Mouse (Mus musculus): Measurements from ENCODE around the gene Exosc8.
A peak's percentile ranks its signal among the peaks of the same experiment; 100 is the strongest.
"Not testable (repeated sequence)": the region's sequence is repeated elsewhere in the genome, so short reads cannot be mapped to it uniquely, and the experiment has no call there.

The Exosc8 gene

DNA sequence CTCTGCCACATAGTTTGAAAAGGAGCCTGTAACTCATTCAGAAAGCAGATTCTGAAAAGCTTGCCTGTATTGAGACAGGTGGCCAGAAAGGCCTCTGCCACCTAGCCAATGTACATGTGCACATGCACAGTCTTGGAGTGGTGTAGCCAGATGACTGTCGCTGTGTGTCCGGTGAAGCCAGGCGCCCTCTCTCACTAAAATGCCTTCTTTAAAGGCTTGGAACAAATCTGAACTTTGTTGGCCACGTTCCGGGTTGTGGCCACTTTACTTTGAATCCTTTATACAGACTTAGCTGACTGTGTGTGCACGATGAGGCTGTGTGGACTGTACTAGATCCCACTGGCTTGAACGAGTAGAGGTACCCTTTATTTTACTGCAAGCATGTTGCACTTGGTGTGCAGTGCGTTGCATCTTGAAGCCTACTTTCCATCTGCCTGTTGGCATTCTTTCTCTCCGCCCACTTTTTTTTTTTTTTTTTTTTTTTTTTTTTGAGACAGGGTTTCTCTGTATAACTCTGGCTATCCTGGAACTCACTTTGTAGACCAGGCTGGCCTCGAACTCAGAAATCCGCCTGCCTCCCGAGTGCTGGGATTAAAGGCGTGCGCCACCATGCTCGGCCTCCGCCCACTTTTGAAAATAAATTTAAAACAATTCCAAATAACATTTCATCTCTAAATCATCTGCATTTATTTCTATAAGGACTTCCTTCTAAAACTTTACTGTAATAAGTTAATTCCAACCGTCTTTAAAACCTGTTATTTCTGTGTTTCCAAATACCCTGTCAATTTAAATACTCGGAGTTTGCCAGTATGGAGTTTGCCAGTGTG lies 1.1 kb upstream of the Exosc8 start:
- peak; percentile 63 for DNase-seq (ENCODE audit: low spot score)

DNA sequence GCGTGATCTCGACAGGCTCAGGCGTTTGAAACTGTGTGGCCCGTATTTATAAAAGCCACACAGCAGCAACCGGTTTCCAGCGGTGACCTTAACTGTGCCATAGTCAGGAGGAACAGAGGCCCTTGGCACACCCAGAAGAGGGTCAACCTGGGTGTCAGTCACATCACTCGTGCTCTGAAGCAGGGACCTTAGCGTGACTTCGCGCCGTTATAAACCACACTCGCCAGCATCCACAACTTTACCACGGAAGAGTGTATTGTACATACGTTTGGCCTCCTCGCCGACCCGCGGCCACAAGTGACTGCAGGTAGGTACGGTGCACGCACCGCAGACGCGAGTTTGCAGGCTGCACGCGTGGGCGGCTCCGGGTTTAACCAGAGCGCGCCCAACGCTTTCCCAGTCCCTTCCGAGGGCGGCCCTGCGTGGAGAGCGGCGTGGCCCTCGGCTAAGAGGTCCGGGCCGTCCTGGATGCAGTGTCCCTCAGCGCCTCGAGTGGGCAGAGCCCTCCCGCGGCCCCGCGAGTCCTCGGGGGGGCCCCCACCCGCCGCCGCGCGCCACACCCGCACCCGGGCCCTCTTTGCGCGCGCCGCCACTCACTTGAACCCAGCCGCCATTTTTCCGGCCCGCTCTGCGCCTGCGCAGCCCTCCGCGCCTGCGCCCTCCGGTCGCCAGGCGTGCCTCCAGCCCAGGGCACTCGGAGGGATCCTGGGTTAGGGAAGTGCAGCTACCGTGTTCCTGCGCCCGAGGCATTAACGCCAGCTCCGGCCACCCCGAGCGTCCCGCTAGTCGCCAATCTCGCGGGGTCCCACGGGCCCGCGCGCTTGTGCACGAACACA lies 564 bp downstream of the Exosc8 start:
- DNase-seq (ENCODE audit: low spot score) = peak; percentile 94

DNA sequence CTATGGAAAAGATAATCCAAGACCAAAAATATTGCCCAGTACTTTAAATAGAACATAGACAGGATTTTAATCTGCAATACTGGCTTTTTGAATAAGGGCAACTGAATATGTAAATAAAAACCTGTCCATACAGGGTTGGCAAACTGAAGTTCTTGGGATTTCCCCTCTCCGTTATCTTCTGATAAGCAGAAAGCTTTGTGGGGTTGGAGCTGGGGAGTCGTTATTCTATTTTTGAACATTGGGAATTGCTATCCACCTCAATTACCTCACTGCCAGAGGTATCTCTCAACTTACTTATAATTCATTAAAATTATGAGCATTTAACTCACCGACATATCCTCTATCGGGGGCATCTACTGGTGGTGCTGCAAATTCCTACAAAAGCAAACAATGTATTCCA lies 2.8 kb downstream of the Exosc8 start:
- DNase-seq (ENCODE audit: low spot score) = no peak

DNA sequence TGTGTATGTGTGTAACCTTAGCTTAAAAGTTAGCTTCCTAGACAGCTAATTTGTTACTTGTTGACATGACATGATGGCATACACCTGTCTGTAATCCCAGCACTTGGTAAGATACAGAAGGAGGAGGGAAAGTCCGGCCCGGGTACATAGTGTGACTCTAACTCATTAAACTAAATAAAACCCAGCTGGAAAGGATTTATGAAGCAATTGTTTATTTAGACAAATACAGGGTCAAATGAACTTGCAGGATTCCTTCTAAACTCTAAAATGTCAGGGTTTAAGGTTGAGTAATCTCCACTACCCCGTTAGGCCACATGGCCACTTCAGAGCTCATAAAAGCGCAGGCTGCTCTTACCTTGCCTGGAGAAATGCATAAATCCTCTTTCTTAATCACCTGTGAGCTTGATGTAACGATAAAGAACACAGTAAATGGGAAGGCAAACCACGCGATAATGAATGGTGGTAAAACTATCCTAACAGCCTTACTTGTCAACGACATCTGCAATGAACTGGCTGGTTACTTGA lies 3.5 kb downstream of the Exosc8 start:
- no peak for DNase-seq (ENCODE audit: low spot score)

DNA sequence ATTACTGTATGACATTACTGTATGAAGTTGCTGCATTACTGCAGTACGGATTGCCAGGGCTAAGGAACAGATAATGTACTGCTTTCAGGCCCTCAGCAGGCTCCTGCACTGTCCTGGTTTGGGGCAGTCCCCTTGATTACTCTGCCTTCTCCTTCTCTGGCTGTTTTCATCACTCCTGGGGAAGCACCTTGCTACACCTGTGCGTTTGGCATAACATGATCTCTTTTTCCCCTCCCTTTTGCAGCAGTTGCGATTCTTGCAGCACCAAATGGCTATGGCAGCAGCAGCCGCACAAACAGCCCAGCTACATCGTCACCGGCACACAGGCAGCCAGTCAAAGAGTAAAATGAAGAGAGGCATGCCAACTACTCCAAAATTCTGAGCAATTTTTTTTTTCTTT lies 7.1 kb downstream of the Exosc8 start:
- no peak for DNase-seq (ENCODE audit: low spot score)

DNA sequence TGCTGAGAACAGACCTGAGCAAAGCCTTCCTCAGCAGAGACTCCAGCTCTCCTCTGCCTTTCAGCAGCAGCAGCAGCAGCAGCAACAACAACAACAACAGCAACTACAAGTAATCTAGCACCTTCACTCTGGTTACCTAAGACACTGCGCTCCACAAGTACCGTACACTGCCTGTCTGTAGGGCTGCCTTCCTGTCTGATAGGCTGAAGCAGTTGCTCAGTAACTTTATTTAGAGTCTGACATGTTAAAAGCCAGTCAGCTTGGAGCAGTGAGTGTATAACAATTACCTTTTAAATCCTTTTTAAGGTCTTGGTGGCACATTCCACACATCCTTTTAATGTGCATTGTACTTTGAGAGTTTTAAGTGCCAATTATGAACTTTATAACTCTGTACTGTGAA lies 7.6 kb downstream of the Exosc8 start:
- no peak for DNase-seq (ENCODE audit: low spot score)

DNA sequence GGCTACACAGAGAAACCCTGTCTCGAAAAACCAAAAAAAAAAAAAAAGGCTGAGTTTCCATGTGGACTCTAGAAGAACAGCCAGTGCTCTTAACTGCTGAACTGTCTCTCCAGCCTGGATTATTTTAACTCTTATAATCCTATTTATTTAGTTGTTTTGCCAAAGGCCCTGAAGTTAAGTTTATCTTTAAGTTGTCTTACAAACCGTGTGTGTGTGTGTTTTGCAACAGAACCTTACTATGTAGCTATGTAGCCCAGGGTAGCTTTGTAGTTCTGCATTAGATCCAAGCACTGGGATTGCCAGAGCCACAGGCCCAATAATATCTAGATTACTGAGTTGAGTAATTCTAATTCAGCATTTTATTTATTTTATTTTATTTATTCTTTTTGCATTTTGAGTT lies 9.8 kb downstream of the Exosc8 start:
- no peak for DNase-seq (ENCODE audit: low spot score)

DNA sequence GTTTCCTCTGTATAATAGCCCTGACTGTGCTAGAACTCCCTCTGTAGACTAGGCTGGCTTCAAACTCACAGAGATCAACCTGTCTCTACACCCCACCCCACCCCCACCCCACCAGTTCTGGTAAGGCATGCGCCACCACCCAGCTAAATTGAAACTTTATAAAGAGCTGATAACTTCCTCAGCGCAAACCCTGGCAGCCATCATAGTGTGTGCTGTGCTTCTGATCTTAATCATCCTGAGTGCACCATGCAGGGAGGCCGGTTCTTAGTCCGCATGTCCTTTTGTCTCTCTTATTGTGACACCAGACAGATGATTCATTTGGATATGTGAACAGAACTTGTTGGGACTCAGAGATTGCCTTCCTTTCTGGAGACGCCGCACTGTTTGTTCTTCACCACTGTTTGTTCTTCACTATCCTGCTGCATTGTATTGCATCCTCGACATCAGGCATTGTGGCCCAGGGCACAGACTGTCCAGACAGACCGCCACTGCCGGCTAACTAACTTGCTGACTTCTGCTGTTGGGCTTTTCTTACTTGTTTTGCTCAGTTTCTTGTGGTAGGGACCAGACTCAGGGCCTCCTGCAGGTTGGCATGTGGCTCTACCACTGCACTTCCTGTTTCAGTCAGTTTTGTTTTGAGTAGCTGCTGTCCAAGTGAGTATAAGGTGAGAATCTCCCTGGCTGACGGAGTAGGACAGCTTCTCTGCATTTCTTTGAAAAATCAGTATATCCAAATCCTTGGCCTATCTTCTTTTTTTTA lies 11.3 kb downstream of the Exosc8 start:
- no peak for DNase-seq (ENCODE audit: low spot score)

DNA sequence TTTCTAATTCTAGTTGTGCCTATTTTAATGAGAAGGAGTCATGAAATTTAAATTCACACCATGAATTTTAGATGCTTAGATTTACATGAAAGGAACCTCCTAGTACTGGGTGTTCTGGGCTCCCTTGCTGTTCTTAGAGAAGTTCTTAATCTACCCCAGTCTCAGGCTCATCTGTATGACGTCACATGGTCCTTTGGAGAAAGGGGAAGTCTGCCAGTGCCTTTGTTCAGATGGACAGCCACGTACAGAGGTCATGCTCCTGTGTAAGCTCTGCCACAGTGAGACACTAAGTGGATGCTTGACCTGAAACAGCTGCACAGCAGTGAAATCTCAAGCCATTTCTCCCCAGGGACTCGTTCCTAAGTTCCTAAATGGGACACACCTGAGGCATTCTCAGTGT lies 16.2 kb downstream of the Exosc8 start:
- DNase-seq (ENCODE audit: low spot score) = no peak

DNA sequence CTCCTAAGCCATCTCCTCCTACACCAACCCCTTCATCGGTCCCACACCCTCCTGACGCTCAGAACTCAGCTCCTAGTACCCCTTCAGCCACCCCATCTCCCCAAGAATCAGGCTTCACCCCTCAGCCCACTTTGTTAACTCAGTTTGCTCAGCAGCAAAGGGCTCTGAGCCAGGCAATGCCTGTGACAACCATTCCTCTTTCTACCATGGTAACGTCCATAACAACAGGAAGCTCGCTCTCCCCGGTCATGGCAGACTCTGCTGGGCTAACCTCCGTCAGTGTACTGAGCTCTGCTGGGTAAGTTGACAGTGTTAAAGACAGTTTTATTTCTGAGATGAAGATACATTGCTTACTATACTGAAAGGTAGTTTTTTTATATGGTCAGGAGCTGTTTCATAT lies 17.8 kb downstream of the Exosc8 start:
- DNase-seq (ENCODE audit: low spot score) = no peak

DNA sequence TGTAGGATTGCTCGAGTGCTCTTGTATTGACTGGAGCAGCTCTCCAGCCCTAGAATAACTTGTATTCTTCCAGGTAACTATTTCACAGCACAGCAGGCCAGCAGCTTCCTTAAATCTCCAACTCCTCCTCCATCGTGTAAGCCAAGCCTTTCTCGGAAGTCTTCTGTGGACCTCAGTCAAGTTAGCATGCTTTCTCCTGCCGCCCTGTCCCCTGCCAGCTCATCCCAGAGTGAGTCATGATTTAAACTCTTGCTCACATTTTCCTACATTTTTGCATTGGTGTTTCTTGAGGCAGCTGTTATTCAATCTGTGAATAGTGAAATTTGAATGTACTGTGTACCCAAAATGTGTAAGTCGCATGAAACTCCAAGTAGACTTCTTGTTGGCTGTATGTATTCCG lies 19.7 kb downstream of the Exosc8 start:
- no peak for DNase-seq (ENCODE audit: low spot score)

DNA sequence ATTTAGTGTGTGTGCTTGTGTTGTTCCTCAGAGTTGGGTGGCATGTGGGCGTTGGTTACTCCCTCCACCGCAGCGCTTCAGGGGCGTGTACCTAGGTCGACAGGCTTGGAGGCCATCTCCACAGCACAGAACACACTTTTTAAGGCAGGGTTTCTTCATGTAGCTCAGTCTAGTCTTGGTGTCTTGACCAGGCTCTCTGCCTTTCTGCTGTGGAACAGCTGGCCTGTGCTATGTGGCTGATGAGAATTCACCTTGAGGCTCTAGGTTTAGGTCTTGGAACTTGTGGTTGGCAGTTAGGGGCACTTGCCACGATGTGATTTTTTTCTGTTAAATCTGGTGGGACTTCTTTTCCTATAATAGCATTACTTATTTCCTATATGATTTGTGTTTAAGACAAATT lies 20.9 kb downstream of the Exosc8 start, which contains the start of gene Gm21958:
Gm21958 (minus strand) TSS at position 101 of the 400 bp plus-strand sequence.
- no peak for DNase-seq (ENCODE audit: low spot score)

DNA sequence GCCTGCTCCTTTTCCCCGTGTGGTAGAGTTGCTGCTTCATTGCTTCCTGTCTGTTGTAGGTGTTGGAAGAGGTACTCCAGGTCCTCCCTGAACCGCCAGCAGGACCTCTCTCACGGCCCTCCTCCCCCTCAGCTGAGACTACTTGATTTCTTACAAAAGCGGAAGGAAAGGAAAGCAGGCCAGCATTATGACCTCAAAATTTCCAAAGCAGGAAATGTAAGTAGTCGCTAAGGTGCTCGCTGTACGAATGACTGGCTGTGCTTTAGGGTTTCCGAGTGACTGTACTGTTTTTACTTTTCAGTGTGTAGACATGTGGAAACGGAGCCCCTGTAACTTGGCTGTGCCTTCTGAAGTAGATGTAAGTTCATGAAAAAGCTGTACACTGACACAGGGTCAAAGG lies 26.2 kb downstream of the Exosc8 start:
- DNase-seq (ENCODE audit: low spot score) = no peak

DNA sequence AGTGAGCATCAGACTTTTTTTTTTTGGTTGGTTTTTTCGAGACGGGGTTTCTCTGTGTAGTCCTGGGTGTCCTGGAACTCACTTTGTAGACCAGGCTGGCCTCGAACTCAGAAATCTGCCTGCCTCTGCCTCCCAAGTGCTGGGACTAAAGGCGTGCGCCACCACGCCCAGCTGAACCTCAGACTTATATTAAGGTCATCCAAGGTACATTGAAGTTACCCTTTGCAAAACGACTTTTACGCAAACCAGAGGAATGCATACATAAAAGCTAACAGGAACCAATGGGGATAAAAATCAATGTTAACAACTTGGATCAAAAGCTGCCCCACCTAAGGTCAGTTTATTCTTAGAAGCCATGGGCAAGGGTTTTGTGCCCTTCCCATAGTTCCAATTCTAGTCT lies 31.1 kb downstream of the Exosc8 start:
- DNase-seq (ENCODE audit: low spot score) = not testable (repeated sequence)

DNA sequence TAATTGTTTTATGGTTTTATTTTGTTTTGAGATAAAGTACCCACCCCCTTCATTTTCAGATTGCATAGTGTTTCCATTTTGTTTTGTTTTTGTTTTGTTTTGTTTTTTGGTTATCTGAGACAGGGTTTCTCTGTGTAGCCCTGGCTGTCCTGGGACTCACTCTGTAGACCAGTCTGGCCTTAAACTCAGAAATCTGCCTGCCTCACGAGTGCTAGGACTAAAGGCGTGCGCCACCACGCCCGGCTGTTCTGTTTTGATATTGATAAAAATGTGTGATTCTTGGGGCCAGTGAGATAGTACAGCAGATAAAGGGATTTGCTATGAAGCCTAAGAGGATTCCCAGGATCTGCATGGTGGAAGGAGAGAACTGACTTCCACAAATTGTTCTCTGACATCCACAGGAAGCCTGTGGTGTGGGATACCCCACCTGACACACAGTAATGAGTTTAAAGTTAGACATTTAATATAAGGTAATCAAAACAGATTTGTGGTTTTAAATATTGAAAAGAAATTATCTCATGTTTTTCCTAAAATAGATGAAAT lies 35.4 kb downstream of the Exosc8 start:
- no peak for DNase-seq (ENCODE audit: low spot score)

DNA sequence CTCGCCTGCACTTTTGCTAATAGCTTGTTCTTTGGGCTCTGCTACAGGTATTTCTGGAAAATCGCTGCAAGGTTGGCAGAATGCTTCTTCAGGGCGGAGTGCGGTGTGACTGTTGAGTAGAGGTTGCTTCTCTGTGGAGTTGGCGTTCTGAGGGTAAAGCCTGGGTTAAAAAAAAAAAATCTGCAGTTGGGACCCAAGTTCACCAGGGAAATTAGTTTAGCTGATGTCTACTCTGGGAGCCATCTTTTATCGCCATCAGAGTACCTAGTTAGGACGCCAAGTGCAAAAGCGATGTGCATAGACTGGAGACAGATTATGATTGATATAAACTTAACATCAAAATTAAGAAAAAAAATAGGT lies 42.2 kb downstream of the Exosc8 start:
- no peak for DNase-seq (ENCODE audit: low spot score)

DNA sequence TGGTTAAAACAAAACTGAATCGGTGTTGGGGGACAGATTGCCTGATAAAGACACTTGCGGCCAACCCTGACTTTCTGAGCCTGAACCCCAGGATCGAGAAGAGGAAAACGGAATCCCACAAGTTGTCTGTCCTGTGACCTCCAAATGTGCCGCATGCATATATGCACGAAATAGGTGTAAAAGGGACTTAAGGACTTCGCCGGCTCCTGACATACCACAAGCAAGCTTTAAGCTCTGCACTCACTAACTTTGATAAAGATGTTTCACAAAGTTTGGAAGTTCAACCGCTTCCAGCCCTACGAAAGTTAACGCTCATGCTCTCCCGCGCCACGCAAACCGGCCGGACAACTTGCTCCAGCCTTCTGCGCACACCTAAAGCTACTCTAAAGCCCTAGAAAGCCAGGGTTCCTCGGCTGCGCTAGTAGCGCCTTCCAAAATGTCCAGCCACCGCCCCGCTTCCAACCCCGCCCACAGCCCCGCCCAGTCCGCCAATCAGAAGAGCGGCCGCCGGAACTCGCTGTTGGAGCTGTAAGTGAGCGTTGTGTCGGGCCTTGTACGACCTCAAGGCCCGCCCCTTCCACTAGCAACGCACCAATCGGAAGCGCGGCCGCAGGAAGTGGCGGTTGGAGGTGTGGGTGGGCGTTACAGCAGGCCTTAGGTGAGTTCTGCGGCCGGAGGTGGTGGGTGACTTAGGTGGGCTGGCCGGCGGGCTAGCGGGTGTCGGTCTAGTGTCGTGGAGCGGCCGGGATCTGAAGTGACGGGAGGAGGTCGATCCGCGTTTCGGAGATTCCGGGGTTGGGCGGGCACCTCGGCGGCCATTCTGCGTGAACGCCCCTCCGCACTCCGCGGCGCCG lies 42.8 kb downstream of the Exosc8 start, which contains the start of gene Supt20:
Supt20 (plus strand) TSS at position 606 of the 854 bp plus-strand sequence.
- peak; percentile 96 for DNase-seq (ENCODE audit: low spot score)

DNA sequence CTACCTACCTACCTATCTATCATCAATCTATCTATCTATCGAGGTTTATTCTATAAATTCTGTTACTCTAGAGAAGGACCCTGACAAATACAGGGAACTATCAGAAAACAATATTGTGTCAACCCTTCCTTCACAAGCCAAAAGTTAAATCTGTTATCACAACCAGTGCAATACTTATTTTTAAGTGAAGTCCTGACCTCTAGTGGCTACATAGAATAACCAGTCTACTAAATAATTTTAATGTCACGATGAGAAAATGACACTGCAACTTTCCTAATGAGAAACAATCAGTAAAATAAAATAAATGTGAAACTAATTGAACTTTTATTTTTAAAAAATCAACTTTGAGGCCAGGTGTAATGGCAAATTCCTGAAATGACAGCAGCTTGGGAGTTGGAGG lies 46.1 kb downstream of the Exosc8 start:
- peak; percentile 37 for DNase-seq (ENCODE audit: low spot score)

DNA sequence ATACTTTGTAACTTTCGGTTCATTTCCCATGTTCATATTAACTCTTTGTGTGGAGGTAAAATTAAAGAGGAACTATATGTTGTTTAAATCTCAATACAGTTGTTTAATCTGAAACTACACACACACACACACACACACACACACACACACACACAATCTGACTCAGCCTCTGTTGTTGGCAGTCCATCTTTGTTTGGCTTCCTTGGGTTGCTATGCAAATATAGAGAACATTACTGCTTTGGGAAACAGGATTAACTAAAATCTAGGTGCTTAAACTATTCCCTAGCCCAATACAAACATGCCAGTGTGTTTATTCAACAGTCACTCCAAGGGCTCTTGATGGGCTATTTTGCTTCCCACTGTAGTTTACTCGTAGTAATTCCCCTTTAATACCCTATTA lies 47.9 kb downstream of the Exosc8 start:
- DNase-seq (ENCODE audit: low spot score) = no peak

DNA sequence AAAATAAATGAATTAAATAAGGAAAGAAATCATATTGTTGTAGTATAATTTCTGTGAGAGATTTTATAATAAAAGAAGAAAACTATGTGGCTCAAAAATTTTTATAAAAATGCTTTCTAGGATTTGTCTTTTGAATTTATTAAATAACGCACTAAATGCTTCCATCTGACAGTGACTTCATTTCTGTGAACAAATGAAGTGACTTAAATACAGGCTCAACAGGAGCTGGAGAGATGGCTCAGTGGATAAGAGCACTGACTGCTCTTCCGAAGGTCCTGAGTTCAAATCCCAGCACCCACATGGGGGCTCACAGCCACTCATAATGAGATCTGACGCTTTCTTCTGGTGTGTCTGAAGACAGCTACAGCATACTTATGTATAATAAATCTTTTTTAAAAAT lies 50.0 kb downstream of the Exosc8 start:
- DNase-seq (ENCODE audit: low spot score) = no peak
